Mouse (Mus musculus): Measurements from ENCODE around the gene Hbb-y.
"Not testable (repeated sequence)": the region's sequence is repeated elsewhere in the genome, so short reads cannot be mapped to it uniquely, and the experiment has no call there.

Hbb-y gene

DNA sequence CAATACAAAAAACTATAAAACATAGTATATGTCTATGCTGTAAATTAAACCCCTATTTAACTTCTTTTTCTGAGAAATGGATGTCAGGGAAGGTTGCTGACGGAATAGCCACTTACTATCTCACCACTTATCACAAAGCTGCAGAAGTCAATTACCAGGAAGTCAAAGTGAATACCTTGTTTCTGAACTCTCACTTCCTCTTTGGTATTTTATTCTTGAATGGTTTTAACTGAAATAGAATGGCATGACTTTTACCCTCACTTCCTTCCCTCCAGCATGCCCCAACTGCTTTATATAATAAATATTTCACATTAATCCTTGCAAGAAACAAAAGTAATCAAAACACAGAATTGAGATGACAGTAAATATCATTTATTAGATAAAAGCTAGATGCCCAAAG lies 40.8 kb downstream of the Hbb-y start:
- no peak for DNase-seq

DNA sequence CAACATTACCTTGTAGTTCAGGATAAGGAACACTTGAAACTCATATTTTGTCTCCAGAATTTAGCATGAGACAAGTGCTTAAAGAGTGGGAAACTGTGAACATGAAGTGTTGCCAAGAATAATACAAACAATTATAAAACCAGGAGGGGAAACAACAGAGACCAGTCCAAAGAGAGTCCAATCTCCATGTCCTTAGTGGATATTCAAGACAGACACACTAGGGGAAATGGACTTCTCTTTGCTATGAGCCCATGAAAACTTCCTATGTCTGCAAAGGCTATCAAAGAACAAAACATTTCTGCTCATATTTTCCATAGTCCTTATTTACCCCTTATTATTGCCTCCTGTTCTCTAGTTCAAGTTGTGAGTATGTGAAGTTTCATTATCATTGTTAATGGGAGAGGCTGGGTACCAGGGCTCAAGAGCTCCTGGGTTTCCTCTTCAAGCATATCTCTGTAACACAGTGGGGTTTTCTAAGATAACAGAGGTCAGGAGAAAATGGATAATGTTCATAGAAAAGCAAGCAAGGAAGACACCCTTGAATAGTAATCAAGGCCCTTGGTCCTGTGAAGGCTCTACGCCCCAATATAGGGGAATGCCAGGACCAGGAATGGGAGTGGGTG lies 41.7 kb downstream of the Hbb-y start:
- DNase-seq = no peak

DNA sequence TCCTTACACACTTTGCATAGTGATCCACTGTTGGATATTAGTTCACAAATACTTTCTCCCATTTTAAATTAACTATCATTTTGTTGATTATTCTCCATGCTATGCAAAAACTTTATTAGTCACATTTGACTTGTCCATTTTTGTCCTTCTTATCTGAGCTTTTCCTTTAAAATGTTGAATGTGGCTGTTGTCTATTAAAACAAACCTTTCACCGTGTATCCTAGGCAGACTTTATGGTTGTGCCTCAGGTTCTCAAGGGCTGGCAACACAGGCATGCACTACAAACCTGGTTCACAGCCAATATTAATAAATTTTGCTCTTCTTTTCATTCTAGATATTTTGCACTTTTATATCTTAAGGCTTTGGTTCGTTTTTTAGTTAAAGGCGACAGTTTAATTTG lies 42.3 kb downstream of the Hbb-y start:
- no peak for DNase-seq

DNA sequence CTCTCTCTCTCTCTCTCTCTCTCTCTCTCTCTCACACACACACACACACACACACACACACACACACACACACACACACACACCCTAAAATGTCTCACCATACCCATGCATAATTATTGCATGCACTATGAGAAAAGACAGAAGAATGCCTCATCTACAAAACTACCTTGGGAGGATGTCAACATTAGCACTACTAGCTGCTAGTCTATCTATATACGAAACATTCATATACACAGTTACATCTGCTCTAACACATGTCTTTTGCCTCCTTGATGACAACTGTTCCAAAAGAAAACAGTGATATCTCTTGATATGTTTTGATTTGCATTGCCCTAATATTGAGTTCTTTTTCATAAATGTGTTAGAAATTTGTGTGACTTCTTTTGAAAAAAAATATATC lies 42.7 kb downstream of the Hbb-y start:
- DNase-seq = no peak

DNA sequence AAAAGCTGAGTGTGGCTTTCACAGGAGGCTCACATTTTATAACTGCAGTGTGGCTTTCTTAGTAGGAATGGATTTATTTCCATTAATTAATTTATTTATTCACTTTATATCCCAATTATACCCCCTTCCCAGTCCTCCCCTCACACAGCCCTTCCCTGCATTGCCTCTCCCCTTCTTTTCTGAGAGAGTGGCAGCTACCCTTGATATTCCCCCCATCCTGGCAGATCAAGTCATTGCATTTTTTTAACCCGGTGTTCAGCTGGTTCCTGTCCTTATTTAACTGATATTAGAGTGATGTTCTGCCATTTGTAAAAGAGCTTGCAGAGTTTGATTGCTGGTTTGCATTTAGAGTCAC lies 43.2 kb downstream of the Hbb-y start:
- DNase-seq = no peak

DNA sequence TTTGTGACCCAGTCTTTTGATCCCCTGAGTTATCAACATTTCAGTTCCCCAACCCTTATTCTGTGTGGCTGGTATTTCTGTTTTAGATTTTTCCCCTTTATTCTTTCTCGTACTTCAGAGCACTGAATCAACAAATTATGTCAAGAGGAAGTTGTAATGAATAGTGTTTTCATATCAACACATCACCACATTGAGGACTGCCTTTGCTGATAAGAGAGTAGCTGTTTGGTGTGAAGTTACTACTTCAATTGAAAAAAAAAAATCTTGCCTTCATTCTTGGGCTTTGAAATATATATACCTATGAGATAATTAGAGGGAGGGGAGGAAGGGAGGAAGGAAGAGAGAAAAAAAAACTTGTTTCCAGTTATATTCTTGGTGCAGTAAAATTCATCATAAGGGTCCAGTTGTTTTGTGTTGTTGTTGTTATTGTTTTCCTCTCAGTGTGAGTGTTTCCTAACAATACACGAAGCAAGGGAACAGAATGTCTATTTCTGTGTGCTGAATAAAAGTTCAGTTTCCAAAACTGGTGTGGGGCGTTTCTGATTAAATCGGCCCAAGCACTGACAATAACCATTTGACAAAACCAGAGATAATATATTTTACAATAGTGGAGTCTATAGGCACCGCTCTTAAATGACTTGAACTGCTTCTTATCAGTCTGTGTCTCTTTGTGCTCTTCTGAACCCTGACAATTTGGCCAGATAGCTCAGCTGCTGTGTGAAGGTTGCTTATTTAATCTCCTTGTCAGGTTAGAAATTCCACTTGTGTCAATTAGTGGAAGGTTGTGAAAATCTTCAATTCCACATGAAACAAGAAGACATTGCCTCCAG lies 43.8 kb downstream of the Hbb-y start:
- DNase-seq = no peak

DNA sequence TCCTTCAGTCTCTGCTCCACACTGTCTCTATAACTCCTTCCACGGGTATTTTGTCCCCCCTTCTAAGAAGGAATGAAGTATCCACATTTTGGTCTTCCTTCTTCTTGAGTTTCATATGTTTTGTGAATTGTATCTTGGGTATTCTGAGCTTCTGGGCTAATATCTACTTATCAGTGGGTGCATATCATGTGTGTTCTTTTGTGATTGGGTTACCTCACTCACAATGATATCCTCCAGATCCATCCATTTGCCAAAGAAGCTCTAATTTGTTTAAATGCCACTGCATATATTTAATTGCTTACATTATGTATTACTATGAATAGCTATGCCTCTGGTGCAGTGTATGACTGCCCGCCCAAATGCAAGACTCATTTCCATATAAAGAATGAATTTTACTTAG lies 44.9 kb downstream of the Hbb-y start:
- DNase-seq = not testable (repeated sequence)

DNA sequence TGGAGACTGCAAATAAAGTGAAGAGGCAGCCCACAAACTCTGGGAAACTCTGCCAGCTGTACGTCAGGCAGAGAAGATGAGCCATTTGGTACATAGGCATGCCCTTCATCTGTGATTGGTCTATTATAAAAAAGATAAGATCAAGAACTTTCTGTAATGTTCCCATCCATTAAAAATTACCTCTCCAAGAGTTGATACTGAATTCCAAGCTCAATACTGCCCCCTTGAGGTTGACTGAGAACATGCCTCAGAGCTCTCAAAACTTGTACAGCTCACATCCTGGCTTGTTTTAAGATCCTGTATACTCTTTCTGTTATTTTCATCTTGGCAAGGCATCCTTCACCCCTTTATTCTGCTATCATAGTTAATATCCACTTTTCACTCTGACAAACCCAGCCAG lies 46.2 kb downstream of the Hbb-y start:
- DNase-seq = no peak

All from lung, postnatal 4 days (tissue).